8 mouse cellular contexts compared by ENCODE assay signal in the genomic region with DNA sequence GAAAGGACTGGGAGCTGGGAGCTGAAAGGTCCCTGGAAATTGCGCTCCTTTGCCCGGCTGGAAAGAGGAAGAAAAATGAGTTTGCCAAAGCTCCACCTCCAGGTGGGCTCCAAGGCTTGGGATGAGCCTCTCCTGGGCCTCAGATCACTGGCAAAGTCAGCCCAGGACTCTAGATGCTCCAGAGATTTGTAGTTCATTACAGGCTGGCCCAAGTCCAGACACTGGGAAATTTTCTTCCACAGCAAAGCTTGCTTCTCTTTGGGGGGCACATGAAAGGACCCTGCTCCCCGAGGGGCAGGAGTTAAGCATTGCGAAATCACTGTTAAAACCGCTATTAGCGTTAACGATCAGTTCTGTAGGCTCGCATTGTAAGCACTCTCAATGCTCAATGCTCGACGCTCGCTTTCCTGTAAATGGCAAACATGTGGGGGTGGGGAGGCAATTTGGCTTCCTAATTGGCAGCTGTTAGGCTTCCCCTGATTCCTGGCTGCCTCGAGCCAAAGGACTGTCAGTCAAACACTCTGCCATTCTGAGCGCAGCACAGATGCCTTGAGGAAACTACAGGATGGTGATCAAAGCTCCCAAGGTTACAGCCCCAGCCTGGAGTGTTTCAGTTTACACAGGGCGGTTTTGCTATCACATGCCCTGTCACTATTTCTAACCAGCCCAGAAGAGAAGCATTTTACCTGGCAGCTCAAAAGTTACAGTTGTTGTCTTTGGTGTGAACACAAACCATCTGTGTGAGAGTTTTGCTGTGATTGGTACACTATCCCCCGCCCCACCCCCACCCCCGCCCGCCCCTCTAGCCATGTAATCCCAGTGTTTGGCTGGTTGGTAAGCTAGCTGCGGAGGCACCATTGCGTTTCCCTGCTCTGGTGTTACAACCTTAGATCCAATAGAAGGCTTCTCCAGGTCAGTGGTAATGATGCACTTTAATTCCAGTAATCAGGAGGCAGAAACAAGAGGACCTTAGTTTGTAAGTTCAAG. TPM values are rescaled to one million over a fixed set of nuclear protein-coding genes. Genes with fewer than 3 reads are reported as not detected.
A peak's percentile ranks its signal among the peaks of the same experiment; 100 is the strongest.
DNase-seq lines count a peak whose midpoint lies in the region; ATAC-seq and TF ChIP-seq lines count a peak whose summit lies in the region.

No protein-coding gene starts in this region.

- TF ChIP-seq CTCF in bone marrow macrophage, adult 2 months (IDR thresholded peaks at IDR 0.05; ENCODE audit: low read depth, low read length): no peak
- no peak for TF ChIP-seq CTCF in heart, adult 2 months (IDR thresholded peaks at IDR 0.05)
- TF ChIP-seq CTCF in olfactory bulb, adult 2 months (IDR thresholded peaks at IDR 0.05; ENCODE audit: insufficient read depth, low read depth, low read length): no peak

- no peaks in the 10 kb centered on the region for H3K36me3 ChIP-seq in heart, adult 2 months (ENCODE audit: control insufficient read depth, insufficient read depth, low read length)
- no peaks in the 10 kb centered on the region for H3K36me3 ChIP-seq in kidney, embryonic 16.5 days (ENCODE audit: insufficient read depth, low read length)
- H3K36me3 ChIP-seq in lung, embryonic 15.5 days: no peaks in the 10 kb centered on the region

- H3K9me3 ChIP-seq in kidney, embryonic 16.5 days (ENCODE audit: low read length): no peaks in the 10 kb centered on the region
- no peaks in the 10 kb centered on the region for H3K9me3 ChIP-seq in lung, embryonic 15.5 days

- DNase-seq in cerebellum, postnatal 14 days: peak; percentile 49 to 62
- no peak for DNase-seq in cerebellum, postnatal 25 days
- DNase-seq in heart, adult 2 months: peak; percentile 13 to 26
- DNase-seq in urinary bladder, postnatal 4 days (ENCODE audit: low spot score in 2 of 2): no peak

- peak overlapping the region; percentile 59 for H3K27ac ChIP-seq in bone marrow macrophage, adult 2 months (ENCODE audit: insufficient read depth, low read depth, low read length)
- no peak overlapping the region for H3K27ac ChIP-seq in heart, adult 2 months
- H3K27ac ChIP-seq in kidney, embryonic 16.5 days (ENCODE audit: low read length): no peak overlapping the region
- no peak overlapping the region for H3K27ac ChIP-seq in lung, embryonic 15.5 days
- no peak overlapping the region for H3K27ac ChIP-seq in olfactory bulb, adult 2 months (ENCODE audit: insufficient read depth, low read depth, low read length)

- H3K4me2 ChIP-seq in kidney, embryonic 16.5 days (replicated peaks; ENCODE audit: low read depth, low read length): peak overlapping the region; percentile 93
- H3K4me2 ChIP-seq in lung, embryonic 15.5 days: peak overlapping the region; percentile 100

- H3K9ac ChIP-seq in heart, adult 2 months (ENCODE audit: low read depth, low read length): no peak overlapping the region
- peak overlapping the region; percentile 61; the same call in 1 of the 2 replicates for H3K9ac ChIP-seq in kidney, embryonic 16.5 days (replicated peaks; ENCODE audit: low read length)
- 0 out of 2 replicates have a peak overlapping the region, but pooled peaks have one; percentile 42 for H3K9ac ChIP-seq in lung, embryonic 15.5 days

- intact Hi-C loops in heart, adult 2 months (cut with DNase I): no loop called here

- H3K79me2 ChIP-seq in heart, adult 2 months (replicated peaks; ENCODE audit: control insufficient read depth, insufficient read depth, low read length): no peaks in the 10 kb centered on the region

- ATAC-seq in kidney, embryonic 16.5 days (ENCODE audit: low FRiP score, low TSS enrichment): peak; percentile 64
- ATAC-seq in lung, embryonic 15.5 days (ENCODE audit: borderline replicate concordance, extremely low read depth, low FRiP score, low TSS enrichment): peak; percentile 31; the same call in 1 of the 2 replicates

- TF ChIP-seq POLR2A in bone marrow macrophage, adult 2 months (IDR thresholded peaks at IDR 0.05; ENCODE audit: borderline replicate concordance, low read depth, low read length): no peak
- TF ChIP-seq POLR2A in heart, adult 2 months (IDR thresholded peaks at IDR 0.05; ENCODE audit: insufficient read depth, low read depth, low read length): no peak
- no peak for TF ChIP-seq POLR2A in olfactory bulb, adult 2 months (IDR thresholded peaks at IDR 0.05; ENCODE audit: insufficient read depth, low read depth, low read length)

- H3K27me3 ChIP-seq in heart, adult 2 months (ENCODE audit: control insufficient read depth, insufficient read depth, low read length): peaks cover 3% of the 10 kb centered on the region; the same call in 1 of the 2 replicates
- H3K27me3 ChIP-seq in kidney, embryonic 16.5 days (ENCODE audit: insufficient read depth, low read length): peaks cover 23% of the 10 kb centered on the region
- H3K27me3 ChIP-seq in lung, embryonic 15.5 days: peaks cover 32% of the 10 kb centered on the region

- peaks cover 18% of the 10 kb centered on the region for H3K4me1 ChIP-seq in bone marrow macrophage, adult 2 months (ENCODE audit: control insufficient read depth, insufficient read depth, low read length)
- peaks cover 4% of the 10 kb centered on the region for H3K4me1 ChIP-seq in heart, adult 2 months (ENCODE audit: control insufficient read depth, insufficient read depth, low read length)
- peaks cover 18% of the 10 kb centered on the region for H3K4me1 ChIP-seq in kidney, embryonic 16.5 days (ENCODE audit: insufficient read depth, low read length)
- peaks cover 20% of the 10 kb centered on the region for H3K4me1 ChIP-seq in lung, embryonic 15.5 days
- H3K4me1 ChIP-seq in olfactory bulb, adult 2 months (ENCODE audit: control insufficient read depth, insufficient read depth, low read length): peaks cover 16% of the 10 kb centered on the region

- WGBS in heart, adult 2 months: 22% methylated on average over 19 of the region's 19 CpGs
- WGBS in kidney, embryonic 16.5 days: 9% methylated on average over 19 of the region's 19 CpGs
- WGBS in lung, embryonic 15.5 days: 14% methylated on average over 19 of the region's 19 CpGs
- WGBS in olfactory bulb, adult 2 months: 10% methylated on average over 19 of the region's 19 CpGs

- no peak for TF ChIP-seq EP300 in heart, adult 2 months (IDR thresholded peaks at IDR 0.05; ENCODE audit: insufficient read depth, low read depth, low read length)

- H3K4me3 ChIP-seq in bone marrow macrophage, adult 2 months (ENCODE audit: insufficient read depth, low read length): peak overlapping the region; percentile 78
- peak overlapping the region; percentile 57 for H3K4me3 ChIP-seq in heart, adult 2 months
- H3K4me3 ChIP-seq in kidney, embryonic 16.5 days (ENCODE audit: low read length): peak overlapping the region; percentile 57
- H3K4me3 ChIP-seq in lung, embryonic 15.5 days: peak overlapping the region; percentile 60
- H3K4me3 ChIP-seq in olfactory bulb, adult 2 months (ENCODE audit: insufficient read depth, low read depth, low read length): peak overlapping the region; percentile 61

RNA-seq across cellular contexts. Expression of a gene that starts 0.8 kb away (rescaled TPM):
- polyA plus RNA-seq in bone marrow macrophage, adult 2 months (2012; ENCODE audit: insufficient read depth, insufficient read length, missing spikeins): 69.0 and 77.0 TPM in 2 replicates
- total RNA-seq in heart, adult 2 months (2021): 1 to 10 TPM; 1.6 to 2.2 TPM
- 2.1 and 3.6 TPM in 2 replicates for polyA plus RNA-seq in heart, adult 2 months (2012; rRNA removed)
- 2.1 and 2.8 TPM in 2 replicates for polyA plus RNA-seq in kidney, embryonic 16.5 days (2015; fragmentation: Nextera tagmentation; extraction: Ambion mirVana)
- 3.3 and 4.9 TPM in 2 replicates for polyA plus RNA-seq in lung, embryonic 15.5 days (2015; fragmentation: Nextera tagmentation; extraction: Ambion mirVana)
- polyA plus RNA-seq in olfactory bulb, adult 2 months (2012; ENCODE audit: insufficient read depth, insufficient read length, low replicate concordance, missing spikeins): not detected in 2 replicates

Comparison
In these comparisons a context has a peak if more than half of its experiments do, and no peak if none do; other contexts are left out.
1. DNase-seq: peak in cerebellum, postnatal 14 days (2 of 2) and heart, adult 2 months (2 of 2); none in cerebellum, postnatal 25 days (0 of 2) and urinary bladder, postnatal 4 days (0 of 2).
2. RNA of a gene that starts 0.8 kb away (polyA plus RNA-seq): 69.0 to 77.0 TPM in bone marrow macrophage, adult 2 months; 3.3 to 4.9 TPM in lung, embryonic 15.5 days, 2.1 to 2.8 TPM in kidney, embryonic 16.5 days, 2.1 to 3.6 TPM in heart, adult 2 months and not detected in olfactory bulb, adult 2 months; every median in the first group is over 10 times any median in the second.
3. Peak in every context shown above with its lines, with median percentiles within 50 percentile points of each other: H3K4me3 ChIP-seq.